Mouse (Mus musculus): ENCODE data around the gene Scml4. TPM values are rescaled to one million over a fixed set of nuclear protein-coding genes. Genes with fewer than 3 reads are reported as not detected.

Scml4 gene
- polyA plus RNA-seq, 1 experiment from 2014 or later = 0.76 TPM

GRCm38 (mm10) chr10:43002066-43002678 lies 142.0 kb downstream of the Scml4 start:
- H3K27me3 ChIP-seq (ENCODE audit: control insufficient read depth, insufficient read depth, low read length) = no peaks in the 10 kb centered on the region
- no peak for ATAC-seq (ENCODE audit: insufficient number of reproducible peaks, insufficient read depth, low FRiP score, low read depth)

GRCm38 (mm10) chr10:43002721-43003465 lies 142.7 kb downstream of the Scml4 start:
- ATAC-seq (ENCODE audit: insufficient number of reproducible peaks, insufficient read depth, low FRiP score, low read depth) = no peak
- Histone ChIP-seq H3K4me3 (ENCODE audit: control insufficient read depth in 1 of 2, insufficient read depth in 1 of 2, low read depth in 1 of 2, low read length in 2 of 2) (peak overlapping the region; percentile 47), H3K27me3 (ENCODE audit: control insufficient read depth, insufficient read depth, low read length) (no peaks in the 10 kb centered on the region), H3K4me2 (ENCODE audit: low read length) (peak overlapping the region; percentile 84), H3K9ac (ENCODE audit: low read length) (peak overlapping the region; percentile 72), H3K4me1 (ENCODE audit: control insufficient read depth in 2 of 2, insufficient read depth in 2 of 2, low read length in 2 of 2) (peaks cover 6 to 13% of the 10 kb centered on the region in 2 experiments), H3K9me3 (ENCODE audit: control insufficient read depth, low read length) (no peaks in the 10 kb centered on the region), H3K27ac (replicated peaks in 1 of 2; ENCODE audit: control insufficient read depth in 1 of 2, insufficient read depth in 1 of 2, low read depth in 2 of 2, low read length in 2 of 2) (no peak overlapping the region), H3K36me3 (ENCODE audit: control insufficient read depth, insufficient read depth, low read length) (no peaks in the 10 kb centered on the region)
- WGBS = 10% methylated on average over 25 of the region's 25 CpGs

More at GRCm38 (mm10) chr10:43002066-43002678, 142.0 kb downstream of the Scml4 start:
- Histone ChIP-seq H3K9me3 (ENCODE audit: control insufficient read depth, low read length) (no peaks in the 10 kb centered on the region), H3K4me3 (ENCODE audit: control insufficient read depth in 1 of 2, insufficient read depth in 1 of 2, low read depth in 1 of 2, low read length in 2 of 2) (peak overlapping the region in 1 of 2 experiments; percentile 47; a peak in 3 of 4 replicates), H3K4me1 (ENCODE audit: control insufficient read depth in 2 of 2, insufficient read depth in 2 of 2, low read length in 2 of 2) (peaks cover 5 to 10% of the 10 kb centered on the region in 2 experiments; a peak in 3 of 4 replicates), H3K9ac (ENCODE audit: low read length) (peak overlapping the region; percentile 72), H3K27ac (replicated peaks in 1 of 2; ENCODE audit: control insufficient read depth in 1 of 2, insufficient read depth in 1 of 2, low read depth in 2 of 2, low read length in 2 of 2) (no peak overlapping the region), H3K4me2 (ENCODE audit: low read length) (peak overlapping the region; percentile 84), H3K36me3 (ENCODE audit: control insufficient read depth, insufficient read depth, low read length) (no peaks in the 10 kb centered on the region)
- 9% methylated on average over 12 of the region's 13 CpGs for WGBS

GRCm38 (mm10) chr10:43003466-43003757 lies 143.2 kb downstream of the Scml4 start:
- H3K27ac ChIP-seq (replicated peaks in 1 of 2; ENCODE audit: control insufficient read depth in 1 of 2, insufficient read depth in 1 of 2, low read depth in 2 of 2, low read length in 2 of 2) = no peak overlapping the region
- ATAC-seq (ENCODE audit: insufficient number of reproducible peaks, insufficient read depth, low FRiP score, low read depth) = no peak
- H3K4me1 ChIP-seq (ENCODE audit: control insufficient read depth in 2 of 2, insufficient read depth in 2 of 2, low read length in 2 of 2) = peaks cover 10 to 17% of the 10 kb centered on the region in 2 experiments
- H3K4me2 ChIP-seq (ENCODE audit: low read length) = no peak overlapping the region
- H3K9ac ChIP-seq (ENCODE audit: low read length) = no peak overlapping the region
- WGBS = 61% methylated on average over 5 of the region's 5 CpGs
- H3K27me3 ChIP-seq (ENCODE audit: control insufficient read depth, insufficient read depth, low read length) = no peaks in the 10 kb centered on the region
- no peaks in the 10 kb centered on the region for H3K36me3 ChIP-seq (ENCODE audit: control insufficient read depth, insufficient read depth, low read length)
- no peak overlapping the region for H3K4me3 ChIP-seq (ENCODE audit: control insufficient read depth in 1 of 2, insufficient read depth in 1 of 2, low read depth in 1 of 2, low read length in 2 of 2)
- H3K9me3 ChIP-seq (ENCODE audit: control insufficient read depth, low read length) = no peaks in the 10 kb centered on the region

- Histone ChIP-seq H3K9me3 (ENCODE audit: control insufficient read depth, low read length) (no peaks in the 10 kb centered on the region), H3K4me2 (ENCODE audit: low read length) (no peak overlapping the region), H3K27ac (replicated peaks in 1 of 2; ENCODE audit: control insufficient read depth in 1 of 2, insufficient read depth in 1 of 2, low read depth in 2 of 2, low read length in 2 of 2) (no peak overlapping the region), H3K36me3 (ENCODE audit: control insufficient read depth, insufficient read depth, low read length) (no peaks in the 10 kb centered on the region), H3K4me3 (ENCODE audit: control insufficient read depth in 1 of 2, insufficient read depth in 1 of 2, low read depth in 1 of 2, low read length in 2 of 2) (no peak overlapping the region), H3K9ac (ENCODE audit: low read length) (no peak overlapping the region), H3K27me3 (ENCODE audit: control insufficient read depth, insufficient read depth, low read length) (no peaks in the 10 kb centered on the region), H3K4me1 (ENCODE audit: control insufficient read depth in 2 of 2, insufficient read depth in 2 of 2, low read length in 2 of 2) (peaks cover 11 to 20% of the 10 kb centered on the region in 2 experiments)
- 83% methylated on average over 16 of the region's 16 CpGs for WGBS
- no peak for ATAC-seq (ENCODE audit: insufficient number of reproducible peaks, insufficient read depth, low FRiP score, low read depth)
Measured at GRCm38 (mm10) chr10:43004174-43004734, 144.1 kb downstream of the Scml4 start.

- ATAC-seq (ENCODE audit: insufficient number of reproducible peaks, insufficient read depth, low FRiP score, low read depth) = no peak
- Histone ChIP-seq H3K9me3 (ENCODE audit: control insufficient read depth, low read length) (no peaks in the 10 kb centered on the region), H3K4me3 (ENCODE audit: control insufficient read depth in 1 of 2, insufficient read depth in 1 of 2, low read depth in 1 of 2, low read length in 2 of 2) (no peak overlapping the region), H3K4me1 (ENCODE audit: control insufficient read depth in 2 of 2, insufficient read depth in 2 of 2, low read length in 2 of 2) (peaks cover 11 to 20% of the 10 kb centered on the region in 2 experiments), H3K4me2 (ENCODE audit: low read length) (no peak overlapping the region), H3K9ac (ENCODE audit: low read length) (no peak overlapping the region), H3K27me3 (ENCODE audit: control insufficient read depth, insufficient read depth, low read length) (no peaks in the 10 kb centered on the region), H3K36me3 (ENCODE audit: control insufficient read depth, insufficient read depth, low read length) (no peaks in the 10 kb centered on the region), H3K27ac (replicated peaks in 1 of 2; ENCODE audit: control insufficient read depth in 1 of 2, insufficient read depth in 1 of 2, low read depth in 2 of 2, low read length in 2 of 2) (no peak overlapping the region)
- WGBS = 54% methylated on average over 4 of the region's 4 CpGs
Measured at GRCm38 (mm10) chr10:43005031-43005430, 144.9 kb downstream of the Scml4 start.

GRCm38 (mm10) chr10:43005677-43006076 lies 145.5 kb downstream of the Scml4 start:
- Histone ChIP-seq H3K4me3 (ENCODE audit: control insufficient read depth in 1 of 2, insufficient read depth in 1 of 2, low read depth in 1 of 2, low read length in 2 of 2) (no peak overlapping the region), H3K36me3 (ENCODE audit: control insufficient read depth, insufficient read depth, low read length) (no peaks in the 10 kb centered on the region), H3K4me1 (ENCODE audit: control insufficient read depth in 2 of 2, insufficient read depth in 2 of 2, low read length in 2 of 2) (peaks cover 11 to 20% of the 10 kb centered on the region in 2 experiments), H3K27ac (replicated peaks in 1 of 2; ENCODE audit: control insufficient read depth in 1 of 2, insufficient read depth in 1 of 2, low read depth in 2 of 2, low read length in 2 of 2) (no peak overlapping the region), H3K4me2 (ENCODE audit: low read length) (no peak overlapping the region), H3K9me3 (ENCODE audit: control insufficient read depth, low read length) (no peaks in the 10 kb centered on the region), H3K9ac (ENCODE audit: low read length) (no peak overlapping the region), H3K27me3 (ENCODE audit: control insufficient read depth, insufficient read depth, low read length) (no peaks in the 10 kb centered on the region)
- 80% methylated on average over 7 of the region's 7 CpGs for WGBS
- ATAC-seq (ENCODE audit: insufficient number of reproducible peaks, insufficient read depth, low FRiP score, low read depth) = no peak

- no peak for ATAC-seq (ENCODE audit: insufficient number of reproducible peaks, insufficient read depth, low FRiP score, low read depth)
- Histone ChIP-seq H3K27me3 (ENCODE audit: control insufficient read depth, insufficient read depth, low read length) (no peaks in the 10 kb centered on the region), H3K4me1 (ENCODE audit: control insufficient read depth in 2 of 2, insufficient read depth in 2 of 2, low read length in 2 of 2) (peaks cover 11 to 20% of the 10 kb centered on the region in 2 experiments), H3K4me3 (ENCODE audit: control insufficient read depth in 1 of 2, insufficient read depth in 1 of 2, low read depth in 1 of 2, low read length in 2 of 2) (no peak overlapping the region), H3K36me3 (ENCODE audit: control insufficient read depth, insufficient read depth, low read length) (no peaks in the 10 kb centered on the region), H3K27ac (replicated peaks in 1 of 2; ENCODE audit: control insufficient read depth in 1 of 2, insufficient read depth in 1 of 2, low read depth in 2 of 2, low read length in 2 of 2) (no peak overlapping the region), H3K9me3 (ENCODE audit: control insufficient read depth, low read length) (no peaks in the 10 kb centered on the region), H3K9ac (ENCODE audit: low read length) (no peak overlapping the region), H3K4me2 (ENCODE audit: low read length) (no peak overlapping the region)
- 52% methylated on average over 4 of the region's 4 CpGs for WGBS
Measured at GRCm38 (mm10) chr10:43006534-43006933, 146.4 kb downstream of the Scml4 start.
